Mouse (Mus musculus) thymus, postnatal 36 days (tissue): ENCODE measurements around the gene Diexf.

Experiments used
- DNase-seq, 2 experiments: peaks; one replicate each; pipeline ENCODE4 v3.0.0; 2022; ENCODE audit warnings: mixed read lengths in 2 of 2

Gene Diexf

GRCm38 (mm10) chr1:193138087-193138486 lies 8.0 kb upstream of the Diexf start:
- no peak for DNase-seq

- no peak for DNase-seq
Observed at GRCm38 (mm10) chr1:193133726-193134125, 3.7 kb upstream of the Diexf start.

GRCm38 (mm10) chr1:193132385-193132784 lies 2.3 kb upstream of the Diexf start:
- DNase-seq = no peak

GRCm38 (mm10) chr1:193131311-193131948 lies 1.4 kb upstream of the Diexf start:
- DNase-seq = no peak

- no peak for DNase-seq
Observed at GRCm38 (mm10) chr1:193130839-193131238, 767 bp upstream of the Diexf start.

GRCm38 (mm10) chr1:193130456-193130825 lies 369 bp upstream of the Diexf start:
- DNase-seq = no peak

GRCm38 (mm10) chr1:193129321-193129720 lies 751 bp downstream of the Diexf start:
- DNase-seq = no peak

GRCm38 (mm10) chr1:193128055-193128454 lies 2.0 kb downstream of the Diexf start:
- DNase-seq = no peak

GRCm38 (mm10) chr1:193125835-193126234 lies 4.2 kb downstream of the Diexf start:
- DNase-seq = no peak

GRCm38 (mm10) chr1:193123290-193123689 lies 6.8 kb downstream of the Diexf start:
- DNase-seq = peak; percentile 35 to 50

GRCm38 (mm10) chr1:193122793-193123192 lies 7.3 kb downstream of the Diexf start:
- DNase-seq = peak; percentile 52 to 79

- DNase-seq = no peak
Observed at GRCm38 (mm10) chr1:193112093-193112492, 18.0 kb downstream of the Diexf start.

GRCm38 (mm10) chr1:193102996-193103395 lies 27.1 kb downstream of the Diexf start:
- DNase-seq = no peak

- DNase-seq = no peak
Observed at GRCm38 (mm10) chr1:193102556-193102955, 27.5 kb downstream of the Diexf start.

- no peak for DNase-seq
Observed at GRCm38 (mm10) chr1:193102029-193102428, 28.0 kb downstream of the Diexf start.

- no peak for DNase-seq
Observed at GRCm38 (mm10) chr1:193098946-193099345, 31.1 kb downstream of the Diexf start.

- no peak for DNase-seq
Observed at GRCm38 (mm10) chr1:193093596-193093995, 36.5 kb downstream of the Diexf start.

- no peak for DNase-seq
Observed at GRCm38 (mm10) chr1:193092771-193093170, 37.3 kb downstream of the Diexf start.

- no peak for DNase-seq
Observed at GRCm38 (mm10) chr1:193090894-193091293, 39.2 kb downstream of the Diexf start.

- DNase-seq = no peak
Observed at GRCm38 (mm10) chr1:193090211-193090871, 39.7 kb downstream of the Diexf start.

- DNase-seq = no peak
Observed at GRCm38 (mm10) chr1:193089683-193090082, 40.4 kb downstream of the Diexf start.

- no peak for DNase-seq
Observed at GRCm38 (mm10) chr1:193089211-193089610, 40.9 kb downstream of the Diexf start.

GRCm38 (mm10) chr1:193086842-193087476 lies 43.1 kb downstream of the Diexf start:
- DNase-seq = peak in 1 of 2 experiments; percentile 63
